Mouse (Mus musculus) forebrain, embryonic 15.5 days (tissue): Measurements from ENCODE around the gene Foxj3. TPM values are rescaled to one million over a fixed set of nuclear protein-coding genes. Genes with fewer than 3 reads are reported as not detected.

Experiments used
- ATAC-seq: fragments of 200-750 bp; cut with Nextera tagmentation; replicated peaks from 2 replicates; pipeline ENCODE4 v1.8.0; 2017; ENCODE audit warnings: mild to moderate bottlenecking, moderate TSS enrichment, moderate library complexity
- H3K27ac ChIP-seq: fragments of 300-500 bp; sonication (generic); replicated peaks from 2 replicates; pipeline ENCODE4 v1.5.1; 2015; ENCODE audit warnings: mild to moderate bottlenecking, inconsistent platforms
- H3K27me3 ChIP-seq: fragments of 300-500 bp; sonication (generic); 2 replicates; pipeline ENCODE4 v1.6.1; 2015; ENCODE audit warnings: inconsistent platforms
- H3K36me3 ChIP-seq: fragments of 300-500 bp; sonication (generic); 2 replicates; pipeline ENCODE4 v1.6.1; 2015; ENCODE audit warnings: mild to moderate bottlenecking, inconsistent platforms
- H3K4me1 ChIP-seq: fragments of 300-500 bp; sonication (generic); 2 replicates; pipeline ENCODE4 v1.6.1; 2015; ENCODE audit warnings: inconsistent platforms
- H3K4me2 ChIP-seq: fragments of 300-500 bp; sonication (generic); replicated peaks from 2 replicates; pipeline ENCODE4 v1.6.1; 2015; ENCODE audit warnings: mild to moderate bottlenecking, inconsistent platforms
- H3K4me3 ChIP-seq: fragments of 300-500 bp; sonication (generic); 2 replicates; pipeline ENCODE4 v1.5.1; 2015; ENCODE audit warnings: mild to moderate bottlenecking, inconsistent platforms
- H3K9ac ChIP-seq: fragments of 300-500 bp; sonication (generic); replicated peaks from 2 replicates; pipeline ENCODE4 v1.6.1; 2015; ENCODE audit warnings: mild to moderate bottlenecking, inconsistent platforms
- H3K9me3 ChIP-seq: fragments of 300-500 bp; sonication (generic); 2 replicates; pipeline ENCODE4 v1.6.1; 2016; ENCODE audit warnings: inconsistent platforms
- WGBS: fragments of 180-500 bp; shearing (Covaris S2); methylation state at CpG from one replicate; pipeline ENCODE4 v1.1.7; 2015; ENCODE audit warnings: mixed read lengths; 5-methylcytosine and 5-hydroxymethylcytosine counted together
- polyA plus RNA-seq: library from polyadenylated mRNA; unstranded; fragments of >200 nt; fragmentation: Nextera tagmentation; extraction: Ambion mirVana; gene quantifications from 2 replicates; pipeline ENCODE4 v1.2.1, GENCODE M21; 2015

The Foxj3 gene
- polyA plus RNA-seq, 1 experiment from 2014 or later = 34.5 TPM

GRCm38 (mm10) chr4:119669356-119670209, 132.8 kb downstream of the Foxj3 start:
- Histone ChIP-seq H3K9me3 (no peaks in the 10 kb centered on the region), H3K36me3 (no peaks in the 10 kb centered on the region), H3K27ac (peak overlapping the region; percentile 85), H3K9ac (no peak overlapping the region; the same call in 1 of the 2 replicates), H3K4me2 (no peak overlapping the region), H3K4me1 (peaks cover 30% of the 10 kb centered on the region), H3K27me3 (no peaks in the 10 kb centered on the region), H3K4me3 (no peak overlapping the region)
- ATAC-seq = peak; percentile 72
- 52% methylated on average over 10 of the region's 10 CpGs for WGBS

GRCm38 (mm10) chr4:119670210-119670555, 133.4 kb downstream of the Foxj3 start:
- H3K4me3 ChIP-seq = no peak overlapping the region
- H3K27me3 ChIP-seq = no peaks in the 10 kb centered on the region
- peaks cover 30% of the 10 kb centered on the region for H3K4me1 ChIP-seq
- H3K4me2 ChIP-seq = 0 out of 2 replicates have a peak overlapping the region, but pooled peaks have one; percentile 3
- ATAC-seq = peak; percentile 73
- 21% methylated on average over 7 of the region's 7 CpGs for WGBS
- H3K9ac ChIP-seq = peak overlapping the region; percentile 19
- no peaks in the 10 kb centered on the region for H3K9me3 ChIP-seq
- no peaks in the 10 kb centered on the region for H3K36me3 ChIP-seq
- H3K27ac ChIP-seq = peak overlapping the region; percentile 85

GRCm38 (mm10) chr4:119670736-119671135, 133.9 kb downstream of the Foxj3 start:
- WGBS = 87% methylated on average over 6 of the region's 6 CpGs
- peaks cover 29% of the 10 kb centered on the region for H3K4me1 ChIP-seq
- H3K4me3 ChIP-seq = no peak overlapping the region
- peak overlapping the region; percentile 19; the same call in 1 of the 2 replicates for H3K9ac ChIP-seq
- ATAC-seq = no peak
- H3K4me2 ChIP-seq = 0 out of 2 replicates have a peak overlapping the region, but pooled peaks have one; percentile 3
- H3K36me3 ChIP-seq = no peaks in the 10 kb centered on the region
- no peaks in the 10 kb centered on the region for H3K27me3 ChIP-seq
- H3K9me3 ChIP-seq = no peaks in the 10 kb centered on the region
- peak overlapping the region; percentile 85 for H3K27ac ChIP-seq

GRCm38 (mm10) chr4:119671164-119671563, 134.4 kb downstream of the Foxj3 start:
- no peaks in the 10 kb centered on the region for H3K36me3 ChIP-seq
- H3K27ac ChIP-seq = peak overlapping the region; percentile 85
- no peaks in the 10 kb centered on the region for H3K9me3 ChIP-seq
- H3K4me2 ChIP-seq = no peak overlapping the region
- H3K4me3 ChIP-seq = no peak overlapping the region
- peaks cover 25% of the 10 kb centered on the region for H3K4me1 ChIP-seq
- no peak for ATAC-seq
- no peaks in the 10 kb centered on the region for H3K27me3 ChIP-seq
- no peak overlapping the region for H3K9ac ChIP-seq
- 93% methylated on average over 9 of the region's 9 CpGs for WGBS

- no peaks in the 10 kb centered on the region for H3K9me3 ChIP-seq
- peaks cover 21% of the 10 kb centered on the region for H3K4me1 ChIP-seq
- 36% methylated on average over 5 of the region's 5 CpGs for WGBS
- H3K27me3 ChIP-seq = no peaks in the 10 kb centered on the region
- no peak for ATAC-seq
- H3K27ac ChIP-seq = 0 out of 2 replicates have a peak overlapping the region, but pooled peaks have one; percentile 85
- H3K36me3 ChIP-seq = no peaks in the 10 kb centered on the region
- no peak overlapping the region for H3K4me3 ChIP-seq
- no peak overlapping the region for H3K4me2 ChIP-seq
- H3K9ac ChIP-seq = no peak overlapping the region
These were observed 135.9 kb downstream of the Foxj3 start for GRCm38 (mm10) chr4:119672685-119673084.

Other genes starting within 250 kb of the Foxj3 start
- gene Ybx1, start 242.4 kb upstream of the Foxj3 start, polyA plus RNA-seq = 950 and 958 TPM in 2 replicates
- 65.3 and 76.6 TPM in 2 replicates for gene Ppih, start 216.5 kb upstream of the Foxj3 start, polyA plus RNA-seq
- gene Ccdc30, start 121.5 kb upstream of the Foxj3 start, polyA plus RNA-seq = 10.6 and 13.0 TPM in 2 replicates
- 16.7 and 17.7 TPM in 2 replicates for gene Ppcs, start 114.6 kb upstream of the Foxj3 start, polyA plus RNA-seq
- 0.27 and 0.57 TPM in 2 replicates for gene Zmynd12, start 114.2 kb upstream of the Foxj3 start, polyA plus RNA-seq
- 19.1 and 20.3 TPM in 2 replicates for gene Rimkla, start 44.4 kb upstream of the Foxj3 start, polyA plus RNA-seq
- 5.4 and 7.0 TPM in 2 replicates for gene Frg2f1, start 2.5 kb downstream of the Foxj3 start, polyA plus RNA-seq
- not detected in 2 replicates for gene Guca2a, start 100.7 kb downstream of the Foxj3 start, polyA plus RNA-seq
- not detected in 2 replicates for gene Guca2b, start 122.0 kb downstream of the Foxj3 start, polyA plus RNA-seq
- gene Hivep3, start 196.8 kb downstream of the Foxj3 start, polyA plus RNA-seq = 18.3 and 21.7 TPM in 2 replicates